Mouse (Mus musculus) spleen, adult 2 months (tissue): ENCODE measurements around the gene Ppp4r1.

Experiments
- CTCF ChIP-seq: fragments of 200-500 bp; IDR thresholded peaks from 2 replicates; pipeline ENCODE4 v1.5.1; 2011; ENCODE audit warnings: mild to moderate bottlenecking, inconsistent platforms; ENCODE audit not compliant: insufficient read depth, insufficient read length, insufficient replicate concordance; ENCODE audit errors: extremely low read depth
- POLR2A ChIP-seq: fragments of 200-500 bp; IDR thresholded peaks from 2 replicates; pipeline ENCODE4 v1.6.1; 2011; ENCODE audit warnings: low read depth, low read length, inconsistent platforms

GRCm38 (mm10) chr17:65865265-65865664 lies 82.9 kb downstream of the Ppp4r1 start:
- TF ChIP-seq CTCF (no peak), POLR2A (no peak)
